Mouse (Mus musculus): Measurements from ENCODE around the gene Prdm16.

GRCm38 (mm10) chr4:154519470-154520037 lies 117.1 kb downstream of the Prdm16 start:
- TF ChIP-seq HCFC1 (IDR thresholded peaks at IDR 0.05; ENCODE audit: borderline replicate concordance, insufficient read depth, low read length) (no peak), ZNF384 (IDR thresholded peaks at IDR 0.05; ENCODE audit: low read depth, low read length) (no peak), MAFK (IDR thresholded peaks at IDR 0.05; ENCODE audit: insufficient read depth, low read depth, low read length) (no peak)
